Mouse (Mus musculus): ENCODE measurements around the gene Atp2c2. TPM values are rescaled to one million over a fixed set of nuclear protein-coding genes. Genes with fewer than 3 reads are reported as not detected.

The Atp2c2 gene
- polyA plus RNA-seq, 1 experiment: 3.4 TPM

DNA sequence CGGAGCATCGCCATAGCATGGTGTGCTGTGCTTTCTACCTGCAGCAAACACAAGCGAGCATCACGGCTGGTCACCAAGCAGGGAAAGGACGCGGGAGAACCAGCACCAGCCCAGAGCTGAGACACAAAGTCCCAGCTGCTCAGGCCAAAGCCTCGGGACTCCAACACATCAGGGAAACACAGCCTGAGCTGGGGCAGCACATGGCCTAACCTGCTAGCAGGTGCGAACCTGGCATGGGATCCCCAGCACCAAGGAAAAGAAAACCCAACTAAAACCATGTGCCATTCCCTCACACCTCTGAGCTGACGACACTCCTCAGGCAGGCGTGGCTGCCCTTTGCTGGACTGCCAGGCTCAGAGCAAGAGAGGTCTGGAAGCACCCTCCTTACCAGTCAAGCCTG is 65.5 kb downstream of the Atp2c2 start:
- Histone ChIP-seq H3K27me3 (ENCODE audit: control insufficient read depth, insufficient read depth, low read length, poor library complexity, severe bottlenecking) (no peaks in the 10 kb centered on the region), H3K4me3 (ENCODE audit: low read depth, low read length) (no peak overlapping the region), H3K36me3 (ENCODE audit: control insufficient read depth, insufficient read depth, low read length, poor library complexity, severe bottlenecking) (no peaks in the 10 kb centered on the region), H3K27ac (ENCODE audit: insufficient read depth, low read length) (no peak overlapping the region), H3K4me1 (ENCODE audit: control insufficient read depth, insufficient read depth, low read length) (no peaks in the 10 kb centered on the region), H3K9me3 (replicated peaks; ENCODE audit: control insufficient read depth, insufficient read depth, low read length, poor library complexity, severe bottlenecking) (no peaks in the 10 kb centered on the region), H3K9ac (ENCODE audit: low read depth, poor library complexity, severe bottlenecking) (no peak overlapping the region)
- TF ChIP-seq EP300 (IDR thresholded peaks at IDR 0.05; ENCODE audit: insufficient read depth, low read depth, low read length): no peak
- no peak for TF ChIP-seq POLR2A (IDR thresholded peaks at IDR 0.05; ENCODE audit: insufficient read depth, low read length)
- no peak for TF ChIP-seq CTCF (IDR thresholded peaks at IDR 0.05; ENCODE audit: low read depth, low read length)

DNA sequence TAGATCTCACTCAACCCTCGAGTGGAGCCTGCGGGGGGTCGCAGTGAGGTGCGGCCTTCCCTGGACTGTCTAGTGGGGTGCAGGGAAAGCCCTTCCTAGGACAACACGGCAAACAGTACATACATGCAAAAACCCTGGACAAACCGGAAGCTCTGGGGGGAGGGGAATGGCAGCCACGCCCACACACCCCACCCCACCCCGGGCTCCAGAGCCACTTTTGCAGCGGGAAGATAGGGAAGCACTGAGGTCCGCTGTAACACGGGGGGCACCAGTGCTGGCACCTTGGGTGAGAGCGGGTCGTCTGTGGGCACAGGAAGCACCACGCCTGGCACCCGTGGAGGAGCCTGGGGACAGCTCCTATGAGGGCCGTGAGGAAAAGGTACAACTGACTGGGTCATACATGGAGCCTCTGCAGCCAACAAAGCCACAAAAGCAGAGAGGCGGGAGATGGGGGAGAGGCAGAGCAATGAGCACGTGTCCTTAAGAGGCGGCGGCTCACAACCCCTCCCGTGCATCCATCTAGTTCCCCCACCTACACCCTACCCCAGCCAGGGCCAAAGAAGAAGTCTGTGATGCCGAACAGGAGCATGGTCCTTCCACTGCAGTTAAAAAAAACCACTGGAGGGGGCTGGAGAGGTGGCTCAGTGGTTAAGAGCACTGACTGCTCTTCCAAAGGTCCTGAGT is 66.1 kb downstream of the Atp2c2 start:
- TF ChIP-seq POLR2A (IDR thresholded peaks at IDR 0.05; ENCODE audit: insufficient read depth, low read length) (no peak), EP300 (IDR thresholded peaks at IDR 0.05; ENCODE audit: insufficient read depth, low read depth, low read length) (no peak), CTCF (IDR thresholded peaks at IDR 0.05; ENCODE audit: low read depth, low read length) (no peak)
- H3K27ac ChIP-seq (ENCODE audit: insufficient read depth, low read length): no peak overlapping the region
- no peak overlapping the region for H3K4me3 ChIP-seq (ENCODE audit: low read depth, low read length)

DNA sequence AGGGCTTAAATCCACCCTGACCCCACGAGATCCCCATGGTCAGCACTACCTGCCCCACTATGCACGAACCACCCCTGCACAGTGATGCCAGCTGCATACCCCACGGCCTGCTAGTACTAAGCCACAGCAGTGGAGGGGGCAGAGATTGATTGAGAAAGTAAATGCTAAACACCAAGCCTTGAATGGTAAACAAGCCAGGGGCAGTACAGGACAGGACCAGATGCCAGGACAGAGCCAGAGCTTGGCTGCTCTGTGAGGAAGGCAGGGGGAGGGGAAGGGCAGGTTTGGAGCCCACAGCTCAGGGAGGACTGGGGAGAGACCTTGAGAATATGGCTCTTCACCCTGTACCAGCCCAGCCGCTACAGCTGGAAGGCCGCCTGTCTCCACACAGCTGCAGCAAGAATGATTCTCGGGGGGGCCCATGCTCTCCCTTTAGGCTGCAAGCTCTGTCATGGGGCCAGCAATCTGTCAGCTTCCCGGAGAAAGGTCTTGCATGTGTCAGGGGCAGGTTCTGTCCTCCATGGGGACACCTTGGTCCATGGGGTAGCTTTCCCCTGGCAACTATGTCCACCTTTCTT is 76.9 kb downstream of the Atp2c2 start:
- Histone ChIP-seq H3K36me3 (ENCODE audit: control insufficient read depth, insufficient read depth, low read length, poor library complexity, severe bottlenecking) (no peaks in the 10 kb centered on the region), H3K4me1 (ENCODE audit: control insufficient read depth, insufficient read depth, low read length) (no peaks in the 10 kb centered on the region), H3K9me3 (replicated peaks; ENCODE audit: control insufficient read depth, insufficient read depth, low read length, poor library complexity, severe bottlenecking) (no peaks in the 10 kb centered on the region), H3K4me3 (ENCODE audit: low read depth, low read length) (no peak overlapping the region), H3K27ac (ENCODE audit: insufficient read depth, low read length) (no peak overlapping the region), H3K9ac (ENCODE audit: low read depth, poor library complexity, severe bottlenecking) (no peak overlapping the region), H3K27me3 (ENCODE audit: control insufficient read depth, insufficient read depth, low read length, poor library complexity, severe bottlenecking) (no peaks in the 10 kb centered on the region)
- TF ChIP-seq EP300 (IDR thresholded peaks at IDR 0.05; ENCODE audit: insufficient read depth, low read depth, low read length) (no peak), POLR2A (IDR thresholded peaks at IDR 0.05; ENCODE audit: insufficient read depth, low read length) (no peak), CTCF (IDR thresholded peaks at IDR 0.05; ENCODE audit: low read depth, low read length) (no peak)

More for the DNA sequence above, 66.1 kb downstream of the Atp2c2 start:
- no peaks in the 10 kb centered on the region for H3K27me3 ChIP-seq (ENCODE audit: control insufficient read depth, insufficient read depth, low read length, poor library complexity, severe bottlenecking)
- no peak overlapping the region for H3K9ac ChIP-seq (ENCODE audit: low read depth, poor library complexity, severe bottlenecking)
- no peaks in the 10 kb centered on the region for H3K36me3 ChIP-seq (ENCODE audit: control insufficient read depth, insufficient read depth, low read length, poor library complexity, severe bottlenecking)
- H3K4me1 ChIP-seq (ENCODE audit: control insufficient read depth, insufficient read depth, low read length): no peaks in the 10 kb centered on the region
- no peaks in the 10 kb centered on the region for H3K9me3 ChIP-seq (replicated peaks; ENCODE audit: control insufficient read depth, insufficient read depth, low read length, poor library complexity, severe bottlenecking)

DNA sequence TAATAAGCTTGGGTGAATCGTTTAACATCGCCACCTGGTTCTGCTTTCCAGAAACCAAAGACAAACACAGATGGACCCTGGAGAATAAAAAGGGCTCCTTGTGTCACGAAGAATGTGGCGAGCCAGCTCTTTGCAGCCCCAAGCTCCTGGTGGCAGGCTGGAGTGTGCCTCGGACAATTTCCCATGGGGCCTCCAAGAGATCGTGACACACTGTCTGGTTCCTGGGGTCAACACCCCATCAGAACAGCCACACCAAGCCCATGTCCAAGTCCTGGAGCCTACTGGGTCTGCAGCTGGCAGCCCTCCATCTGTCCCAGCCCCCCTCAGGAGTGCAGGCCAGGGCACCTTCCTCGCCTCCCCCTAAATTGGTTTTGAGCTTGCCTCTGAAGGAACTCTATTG is 78.0 kb downstream of the Atp2c2 start:
- Histone ChIP-seq H3K9ac (ENCODE audit: low read depth, poor library complexity, severe bottlenecking) (peak overlapping the region; percentile 73), H3K4me1 (ENCODE audit: control insufficient read depth, insufficient read depth, low read length) (no peaks in the 10 kb centered on the region), H3K36me3 (ENCODE audit: control insufficient read depth, insufficient read depth, low read length, poor library complexity, severe bottlenecking) (no peaks in the 10 kb centered on the region), H3K27me3 (ENCODE audit: control insufficient read depth, insufficient read depth, low read length, poor library complexity, severe bottlenecking) (no peaks in the 10 kb centered on the region), H3K4me3 (ENCODE audit: low read depth, low read length) (peak overlapping the region; percentile 78), H3K9me3 (replicated peaks; ENCODE audit: control insufficient read depth, insufficient read depth, low read length, poor library complexity, severe bottlenecking) (no peaks in the 10 kb centered on the region), H3K27ac (ENCODE audit: insufficient read depth, low read length) (no peak overlapping the region)
- TF ChIP-seq EP300 (IDR thresholded peaks at IDR 0.05; ENCODE audit: insufficient read depth, low read depth, low read length) (no peak), CTCF (IDR thresholded peaks at IDR 0.05; ENCODE audit: low read depth, low read length) (no peak)

DNA sequence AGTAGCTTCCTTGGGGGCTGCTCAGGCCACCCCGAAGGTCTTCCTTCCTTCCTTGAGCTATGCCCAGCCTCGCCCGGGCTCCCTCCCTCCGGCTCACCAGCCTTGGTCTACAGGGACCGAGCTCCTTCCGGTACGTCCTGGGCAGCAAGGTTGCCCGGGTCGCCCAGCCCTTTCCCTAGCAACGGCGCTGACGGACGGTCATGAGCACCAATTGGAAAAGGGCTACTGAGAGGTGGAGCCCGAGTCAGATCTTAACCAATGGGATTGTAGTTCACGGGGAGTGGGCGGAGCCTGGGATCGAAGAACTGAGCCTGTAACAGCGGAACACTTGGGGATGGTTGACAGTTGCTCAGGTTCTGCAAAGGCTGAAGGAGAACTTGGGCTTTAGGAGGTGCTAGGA is 78.5 kb downstream of the Atp2c2 start, which contains the start of gene Tldc1:
TSS of gene Tldc1 (minus strand) at position 154 of the 400 bp plus-strand sequence.
- Histone ChIP-seq H3K9me3 (replicated peaks; ENCODE audit: control insufficient read depth, insufficient read depth, low read length, poor library complexity, severe bottlenecking) (no peaks in the 10 kb centered on the region), H3K4me1 (ENCODE audit: control insufficient read depth, insufficient read depth, low read length) (no peaks in the 10 kb centered on the region), H3K27me3 (ENCODE audit: control insufficient read depth, insufficient read depth, low read length, poor library complexity, severe bottlenecking) (no peaks in the 10 kb centered on the region), H3K36me3 (ENCODE audit: control insufficient read depth, insufficient read depth, low read length, poor library complexity, severe bottlenecking) (no peaks in the 10 kb centered on the region), H3K27ac (ENCODE audit: insufficient read depth, low read length) (no peak within 1 kb of the TSS), H3K9ac (ENCODE audit: low read depth, poor library complexity, severe bottlenecking) (peak within 1 kb of the TSS; percentile 73), H3K4me3 (ENCODE audit: low read depth, low read length) (peak within 1 kb of the TSS; percentile 78)
- no peak for TF ChIP-seq EP300 (IDR thresholded peaks at IDR 0.05; ENCODE audit: insufficient read depth, low read depth, low read length)
- no peak for TF ChIP-seq CTCF (IDR thresholded peaks at IDR 0.05; ENCODE audit: low read depth, low read length)
- TF ChIP-seq POLR2A (IDR thresholded peaks at IDR 0.05; ENCODE audit: insufficient read depth, low read length): no peak

DNA sequence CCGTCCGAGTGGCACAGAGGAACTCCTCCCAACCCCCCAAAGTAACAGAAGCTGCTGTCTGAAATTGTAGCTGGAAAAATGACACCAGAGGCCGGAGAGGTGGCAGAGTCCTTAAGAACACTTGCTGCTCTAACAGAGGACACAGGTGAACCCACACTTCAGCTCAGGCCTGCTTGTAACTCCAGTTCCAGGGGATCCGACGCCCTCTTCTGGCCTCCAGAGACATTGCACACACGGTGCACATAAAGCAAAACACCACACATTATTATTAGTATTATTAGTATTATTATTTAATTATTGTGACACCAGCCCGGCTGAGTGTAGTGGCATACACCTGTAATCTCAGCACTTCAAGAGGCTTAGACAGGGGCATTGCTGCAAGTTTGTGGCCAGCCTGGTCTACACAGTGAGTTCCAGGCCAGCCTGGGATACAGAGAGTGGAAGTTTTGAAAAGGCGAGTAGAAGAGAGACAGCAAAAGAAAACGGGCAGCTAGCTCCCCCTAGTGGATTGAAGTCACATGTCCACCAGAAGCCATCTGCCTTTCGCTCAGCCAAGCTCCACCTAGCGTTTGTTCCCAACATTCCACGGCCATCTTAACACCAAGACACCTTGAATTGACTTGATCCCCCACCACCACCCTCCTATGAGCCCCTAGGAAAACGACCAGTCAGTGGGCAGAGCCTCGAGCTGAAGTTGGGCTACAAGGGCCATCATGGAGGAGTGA is 79.4 kb downstream of the Atp2c2 start:
- no peak overlapping the region for H3K9ac ChIP-seq (ENCODE audit: low read depth, poor library complexity, severe bottlenecking)
- H3K9me3 ChIP-seq (replicated peaks; ENCODE audit: control insufficient read depth, insufficient read depth, low read length, poor library complexity, severe bottlenecking): no peaks in the 10 kb centered on the region
- no peaks in the 10 kb centered on the region for H3K36me3 ChIP-seq (ENCODE audit: control insufficient read depth, insufficient read depth, low read length, poor library complexity, severe bottlenecking)
- no peak overlapping the region for H3K4me3 ChIP-seq (ENCODE audit: low read depth, low read length)
- TF ChIP-seq CTCF (IDR thresholded peaks at IDR 0.05; ENCODE audit: low read depth, low read length) (peak; percentile 100), EP300 (IDR thresholded peaks at IDR 0.05; ENCODE audit: insufficient read depth, low read depth, low read length) (0 out of 2 replicates have a peak, but pooled peaks have one; percentile 21), POLR2A (IDR thresholded peaks at IDR 0.05; ENCODE audit: insufficient read depth, low read length) (no peak)
- H3K27me3 ChIP-seq (ENCODE audit: control insufficient read depth, insufficient read depth, low read length, poor library complexity, severe bottlenecking): no peaks in the 10 kb centered on the region
- no peaks in the 10 kb centered on the region for H3K4me1 ChIP-seq (ENCODE audit: control insufficient read depth, insufficient read depth, low read length)
- H3K27ac ChIP-seq (ENCODE audit: insufficient read depth, low read length): no peak overlapping the region

All from ES-Bruce4 (cell line).